ENCODE assay signal across 38 mouse cellular contexts in the genomic region with DNA sequence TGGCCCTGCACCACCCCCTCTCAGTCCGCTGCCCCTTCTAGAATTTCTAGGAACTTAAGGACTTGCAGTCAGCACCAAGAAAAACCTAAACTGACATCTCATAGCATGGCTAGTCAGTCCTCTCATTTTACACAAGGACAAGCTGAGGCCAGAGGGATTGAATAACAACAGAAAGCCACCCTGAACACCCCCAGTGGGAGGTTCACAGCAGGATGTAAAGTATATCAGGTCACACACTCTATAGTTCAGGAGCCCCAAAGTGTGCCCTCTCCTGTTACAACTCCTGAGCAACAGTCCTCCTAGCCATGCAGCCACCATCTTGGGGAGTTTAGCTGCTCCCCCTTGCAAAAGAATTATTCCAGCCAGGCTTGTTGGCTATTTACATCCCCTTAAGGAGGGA. TPM values are rescaled to one million over a fixed set of nuclear protein-coding genes. Genes with fewer than 3 reads are reported as not detected.
"Had no signal": no experiment of that assay in that cellular context is flagged by ENCODE, and none has a peak within 500 bp of the region (broad histone marks: within the 10 kb centered on the region; RNA-seq: fewer than 3 reads in every experiment).

No protein-coding gene starts in this region.

- H3K9me3 ChIP-seq: heart, embryonic 10.5 days; heart, embryonic 12.5 days; hindbrain, embryonic 10.5 days; hindbrain, embryonic 12.5 days; intestine, embryonic 15.5 days; limb, embryonic 10.5 days; limb, embryonic 12.5 days; liver, embryonic 13.5 days; liver, embryonic 15.5 days had no signal

- H3K36me3 ChIP-seq: heart, embryonic 10.5 days; heart, embryonic 12.5 days; hindbrain, embryonic 10.5 days; hindbrain, embryonic 12.5 days; intestine, embryonic 15.5 days; limb, embryonic 10.5 days; limb, embryonic 12.5 days; liver, embryonic 13.5 days; liver, embryonic 15.5 days had no signal

- H3K27me3 ChIP-seq: heart, embryonic 12.5 days; hindbrain, embryonic 12.5 days; intestine, embryonic 15.5 days; liver, embryonic 13.5 days; liver, embryonic 15.5 days had no signal

- H3K4me2 ChIP-seq: heart, embryonic 12.5 days; hindbrain, embryonic 12.5 days; hindbrain, embryonic 14.5 days; intestine, embryonic 15.5 days; limb, embryonic 12.5 days; liver, embryonic 11.5 days; liver, embryonic 13.5 days; liver, embryonic 15.5 days had no signal

- H3K4me1 ChIP-seq: heart, embryonic 10.5 days; heart, embryonic 12.5 days; hindbrain, embryonic 10.5 days; hindbrain, embryonic 12.5 days; intestine, embryonic 15.5 days; limb, embryonic 10.5 days; limb, embryonic 12.5 days; liver, embryonic 13.5 days; liver, embryonic 15.5 days had no signal

- DNase-seq: gastrocnemius, adult 2 months; gastrocnemius, postnatal 10 days; gastrocnemius, postnatal 25 days; heart, adult 18-20 months; heart, postnatal 10 days; heart, postnatal 4 days; kidney, adult 9 months; kidney, postnatal 14 days; kidney, postnatal 4 days; liver; liver, embryonic 13.5 days; liver, postnatal 0 days had no signal

- H3K4me3 ChIP-seq: gastrocnemius, adult 2 months; heart, embryonic 10.5 days; heart, embryonic 12.5 days; hindbrain, embryonic 10.5 days; hindbrain, embryonic 12.5 days; intestine, embryonic 15.5 days; layer of hippocampus, adult 2 months; left cerebral cortex, adult 2 months; limb, embryonic 10.5 days; limb, embryonic 12.5 days; liver, embryonic 13.5 days; liver, embryonic 15.5 days had no signal

- H3K9ac ChIP-seq: heart, embryonic 12.5 days; hindbrain, embryonic 12.5 days; hindbrain, embryonic 14.5 days; intestine, embryonic 15.5 days; limb, embryonic 12.5 days; liver, embryonic 13.5 days; liver, embryonic 15.5 days; liver, postnatal 0 days had no signal

- H3K27ac ChIP-seq: gastrocnemius, adult 2 months; heart, embryonic 10.5 days; hindbrain, embryonic 10.5 days; hindbrain, embryonic 12.5 days; hindbrain, embryonic 14.5 days; intestine, embryonic 15.5 days; layer of hippocampus, adult 2 months; left cerebral cortex, adult 2 months; limb, embryonic 10.5 days; limb, embryonic 12.5 days; liver, embryonic 13.5 days; liver, embryonic 15.5 days had no signal

- ATAC-seq: hindbrain, embryonic 16.5 days; inflammation-experienced regulatory T-cells, adult 6 months; intestine, embryonic 15.5 days; intestine, postnatal 0 days; liver, postnatal 0 days had no signal

RNA-seq across cellular contexts. Expression of gene Gm9195, which starts 2.1 kb away (rescaled TPM):
- total RNA-seq: gastrocnemius, adult 2 months; gastrocnemius, postnatal 10 days; gastrocnemius, postnatal 25 days; gastrocnemius, postnatal 4 days; granulocyte monocyte progenitor cell, adult 5-6 weeks; heart, adult 18-20 months; heart, adult 8-10 months; heart, postnatal 10 days; heart, postnatal 25 days; heart, postnatal 4 days; layer of hippocampus, adult 2 months; layer of hippocampus, postnatal 10 days; layer of hippocampus, postnatal 25 days; left cerebral cortex, adult 2 months; left cerebral cortex, postnatal 14 days; left cerebral cortex, postnatal 36 days had no signal
- polyA plus RNA-seq: frontal cortex, adult 2 months; heart, embryonic 10.5 days; heart, embryonic 12.5 days; heart, embryonic 14.5 days; hindbrain, embryonic 10.5 days; hindbrain, embryonic 12.5 days; hindbrain, embryonic 14.5 days; hindbrain, embryonic 16.5 days; inflammation-experienced regulatory T-cells, adult 6 months; intestine, embryonic 15.5 days; intestine, postnatal 0 days; limb, embryonic 10.5 days; limb, embryonic 12.5 days; limb, embryonic 14.5 days; liver, embryonic 11.5 days; liver, embryonic 13.5 days; liver, embryonic 15.5 days; liver, postnatal 0 days had no signal
